Mouse (Mus musculus) kidney, embryonic 14.5 days (tissue): ENCODE measurements around the gene Ksr1. TPM values are rescaled to one million over a fixed set of nuclear protein-coding genes. Genes with fewer than 3 reads are reported as not detected.

Experiments
- ATAC-seq: fragments of 200-750 bp; cut with Nextera tagmentation; 2 replicates; pipeline ENCODE4 v1.8.0; 2017; ENCODE audit warnings: moderate number of reproducible peaks, mild to moderate bottlenecking, moderate TSS enrichment, moderate library complexity; ENCODE audit not compliant: low FRiP score, low TSS enrichment
- H3K27ac ChIP-seq: fragments of 300-500 bp; sonication (generic); 2 replicates; pipeline ENCODE4 v1.5.1; 2014; ENCODE audit warnings: low read depth, mild to moderate bottlenecking, low read length, moderate library complexity, mixed read lengths
- H3K27me3 ChIP-seq: fragments of 300-500 bp; sonication (generic); 2 replicates; pipeline ENCODE4 v1.6.1; 2014; ENCODE audit warnings: mild to moderate bottlenecking, low read length; ENCODE audit not compliant: control insufficient read depth, insufficient read depth
- H3K36me3 ChIP-seq: fragments of 300-500 bp; sonication (generic); 2 replicates; pipeline ENCODE4 v1.6.1; 2014; ENCODE audit warnings: low read length, mixed read lengths; ENCODE audit not compliant: control insufficient read depth, insufficient read depth
- H3K4me1 ChIP-seq: fragments of 300-500 bp; sonication (generic); 2 replicates; pipeline ENCODE4 v1.6.1; 2014; ENCODE audit warnings: low read length, mixed read lengths; ENCODE audit not compliant: control insufficient read depth, insufficient read depth
- H3K4me2 ChIP-seq: fragments of 300-500 bp; sonication (generic); replicated peaks from 2 replicates; pipeline ENCODE4 v1.6.1; 2014; ENCODE audit warnings: low read depth, mild to moderate bottlenecking, low read length
- H3K4me3 ChIP-seq: fragments of 300-500 bp; sonication (generic); 2 replicates; pipeline ENCODE4 v1.5.1; 2014; ENCODE audit warnings: mild to moderate bottlenecking, low read length
- H3K9ac ChIP-seq: fragments of 300-500 bp; sonication (generic); 2 replicates; pipeline ENCODE4 v1.6.1; 2014; ENCODE audit warnings: low read depth, mild to moderate bottlenecking, low read length, moderate library complexity
- H3K9me3 ChIP-seq: fragments of 300-500 bp; sonication (generic); 2 replicates; pipeline ENCODE4 v1.6.1; 2016; ENCODE audit warnings: low read length; ENCODE audit not compliant: control insufficient read depth
- WGBS: fragments of 180-500 bp; shearing (Covaris S2); extraction: QIAGEN DNeasy Blood & Tissue Kit; methylation state at CpG from one replicate; pipeline ENCODE4 v1.1.7; 2014; 5-methylcytosine and 5-hydroxymethylcytosine counted together
- polyA plus RNA-seq: library from polyadenylated mRNA; unstranded; fragments of >200 nt; fragmentation: Nextera tagmentation; extraction: Ambion mirVana; gene quantifications from 2 replicates; pipeline ENCODE4 v1.2.1, GENCODE M21; 2014

Gene Ksr1
- polyA plus RNA-seq, 1 experiment from 2014 or later: 4.1 TPM

- H3K27me3 ChIP-seq: no peaks in the 10 kb centered on the region
- 71% methylated on average over 12 of the region's 12 CpGs for WGBS
- H3K36me3 ChIP-seq: no peaks in the 10 kb centered on the region
- H3K4me3 ChIP-seq: no peak overlapping the region
- no peak overlapping the region for H3K9ac ChIP-seq
- H3K9me3 ChIP-seq: no peaks in the 10 kb centered on the region
- H3K27ac ChIP-seq: no peak overlapping the region
- ATAC-seq: no peak
- no peaks in the 10 kb centered on the region for H3K4me1 ChIP-seq
- no peak overlapping the region for H3K4me2 ChIP-seq
These were observed 36.7 kb upstream of the Ksr1 start for GRCm38 (mm10) chr11:79182881-79183280.

- no peaks in the 10 kb centered on the region for H3K27me3 ChIP-seq
- no peak overlapping the region for H3K27ac ChIP-seq
- H3K9ac ChIP-seq: no peak overlapping the region
- H3K9me3 ChIP-seq: no peaks in the 10 kb centered on the region
- no peak overlapping the region for H3K4me2 ChIP-seq
- H3K36me3 ChIP-seq: no peaks in the 10 kb centered on the region
- 91% methylated on average over 4 of the region's 4 CpGs for WGBS
- no peak for ATAC-seq
- H3K4me1 ChIP-seq: no peaks in the 10 kb centered on the region
- H3K4me3 ChIP-seq: no peak overlapping the region
These were observed 35.7 kb upstream of the Ksr1 start for GRCm38 (mm10) chr11:79181914-79182313.

- no peak overlapping the region for H3K4me2 ChIP-seq
- no peak for ATAC-seq
- no peaks in the 10 kb centered on the region for H3K27me3 ChIP-seq
- no peaks in the 10 kb centered on the region for H3K4me1 ChIP-seq
- H3K9ac ChIP-seq: no peak overlapping the region
- 88% methylated on average over 3 of the region's 3 CpGs for WGBS
- no peaks in the 10 kb centered on the region for H3K9me3 ChIP-seq
- H3K36me3 ChIP-seq: no peaks in the 10 kb centered on the region
- no peak overlapping the region for H3K27ac ChIP-seq
- no peak overlapping the region for H3K4me3 ChIP-seq
These were observed 30.5 kb upstream of the Ksr1 start for GRCm38 (mm10) chr11:79176687-79177086.

GRCm38 (mm10) chr11:79172054-79172453 is 25.8 kb upstream of the Ksr1 start:
- H3K4me3 ChIP-seq: no peak overlapping the region
- no peaks in the 10 kb centered on the region for H3K36me3 ChIP-seq
- no peaks in the 10 kb centered on the region for H3K4me1 ChIP-seq
- H3K4me2 ChIP-seq: no peak overlapping the region
- no peaks in the 10 kb centered on the region for H3K9me3 ChIP-seq
- no peak overlapping the region for H3K27ac ChIP-seq
- ATAC-seq: no peak
- H3K27me3 ChIP-seq: no peaks in the 10 kb centered on the region
- no peak overlapping the region for H3K9ac ChIP-seq
- WGBS: 83% methylated on average over 7 of the region's 7 CpGs

GRCm38 (mm10) chr11:79166582-79167300 is 20.5 kb upstream of the Ksr1 start:
- ATAC-seq: no peak
- WGBS: 69% methylated on average over 4 of the region's 4 CpGs
- H3K27ac ChIP-seq: no peak overlapping the region

GRCm38 (mm10) chr11:79161077-79161758 is 15.0 kb upstream of the Ksr1 start:
- H3K36me3 ChIP-seq: no peaks in the 10 kb centered on the region
- ATAC-seq: no peak
- 94% methylated on average over 6 of the region's 6 CpGs for WGBS
- no peaks in the 10 kb centered on the region for H3K9me3 ChIP-seq
- no peaks in the 10 kb centered on the region for H3K4me1 ChIP-seq
- H3K27me3 ChIP-seq: no peaks in the 10 kb centered on the region
- H3K4me2 ChIP-seq: no peak overlapping the region
- H3K9ac ChIP-seq: no peak overlapping the region
- no peak overlapping the region for H3K27ac ChIP-seq
- H3K4me3 ChIP-seq: no peak overlapping the region

More at GRCm38 (mm10) chr11:79166582-79167300, 20.5 kb upstream of the Ksr1 start:
- no peak overlapping the region for H3K4me3 ChIP-seq
- no peaks in the 10 kb centered on the region for H3K36me3 ChIP-seq
- no peaks in the 10 kb centered on the region for H3K4me1 ChIP-seq
- H3K27me3 ChIP-seq: no peaks in the 10 kb centered on the region
- H3K9ac ChIP-seq: no peak overlapping the region
- H3K9me3 ChIP-seq: no peaks in the 10 kb centered on the region
- H3K4me2 ChIP-seq: no peak overlapping the region

GRCm38 (mm10) chr11:79160127-79160526 is 13.9 kb upstream of the Ksr1 start:
- WGBS: 78% methylated on average over 6 of the region's 6 CpGs
- no peak overlapping the region for H3K27ac ChIP-seq

GRCm38 (mm10) chr11:79157729-79158128 is 11.5 kb upstream of the Ksr1 start:
- 0 out of 2 replicates have a peak, but pooled peaks have one; percentile 28 for ATAC-seq
- H3K4me2 ChIP-seq: no peak overlapping the region
- H3K9ac ChIP-seq: no peak overlapping the region
- H3K4me3 ChIP-seq: no peak overlapping the region
- no peaks in the 10 kb centered on the region for H3K9me3 ChIP-seq
- no peaks in the 10 kb centered on the region for H3K36me3 ChIP-seq
- no peaks in the 10 kb centered on the region for H3K27me3 ChIP-seq
- 59% methylated on average over 4 of the region's 4 CpGs for WGBS
- no peaks in the 10 kb centered on the region for H3K4me1 ChIP-seq
- H3K27ac ChIP-seq: no peak overlapping the region

More at GRCm38 (mm10) chr11:79160127-79160526, 13.9 kb upstream of the Ksr1 start:
- Histone ChIP-seq H3K4me1 (no peaks in the 10 kb centered on the region), H3K36me3 (no peaks in the 10 kb centered on the region), H3K9me3 (no peaks in the 10 kb centered on the region), H3K9ac (no peak overlapping the region), H3K4me3 (no peak overlapping the region), H3K4me2 (no peak overlapping the region), H3K27me3 (no peaks in the 10 kb centered on the region)
- ATAC-seq: no peak

GRCm38 (mm10) chr11:79155348-79155747 is 9.1 kb upstream of the Ksr1 start:
- Histone ChIP-seq H3K27ac (no peak overlapping the region), H3K27me3 (no peaks in the 10 kb centered on the region), H3K4me1 (no peaks in the 10 kb centered on the region), H3K4me2 (no peak overlapping the region), H3K9ac (no peak overlapping the region), H3K36me3 (no peaks in the 10 kb centered on the region), H3K9me3 (no peaks in the 10 kb centered on the region), H3K4me3 (no peak overlapping the region)
- WGBS: 77% methylated on average over 6 of the region's 6 CpGs
- ATAC-seq: no peak
